Mouse (Mus musculus): ENCODE measurements around the gene Hamp.
"Not testable (repeated sequence)": the region's sequence is repeated elsewhere in the genome, so short reads cannot be mapped to it uniquely, and the experiment has no call there.

The Hamp gene

GRCm38 (mm10) chr7:30956756-30957366 is 13.0 kb upstream of the Hamp start, which contains the start of gene Usf2:
Gene Usf2 (minus strand): TSS chr7:30956803.
- in situ Hi-C loops (cut with MboI, MseI) = loop anchor here (10.0 kb wide), 1 partner anchor 302 kb away; the partner anchor contains the start of gene Rbm42

GRCm38 (mm10) chr7:30956357-30956751 is 12.5 kb upstream of the Hamp start:
- in situ Hi-C loops (cut with MboI, MseI) = loop anchor here (10.0 kb wide), 1 partner anchor 302 kb away; the partner anchor contains the start of gene Rbm42

- in situ Hi-C loops (cut with MboI, MseI) = loop anchor here (10.0 kb wide), 1 partner anchor 301 kb away; the partner anchor contains the start of gene Rbm42
Observed at GRCm38 (mm10) chr7:30955584-30956356, 11.9 kb upstream of the Hamp start.

- in situ Hi-C loops (cut with MboI, MseI) = loop anchor here (10.0 kb wide), 1 partner anchor 300 kb away; the partner anchor contains the start of gene Rbm42
Observed at GRCm38 (mm10) chr7:30954971-30955520, 11.2 kb upstream of the Hamp start.

- in situ Hi-C loops (cut with MboI, MseI) = loop anchor here (10.0 kb wide), 1 partner anchor 299 kb away; the partner anchor contains the start of gene Rbm42
Observed at GRCm38 (mm10) chr7:30954036-30954435, 10.2 kb upstream of the Hamp start.

- in situ Hi-C loops (cut with MboI, MseI) = loop anchor here (10.0 kb wide), 1 partner anchor 299 kb away; the partner anchor contains the start of gene Rbm42
Observed at GRCm38 (mm10) chr7:30953459-30953858, 9.6 kb upstream of the Hamp start.

GRCm38 (mm10) chr7:30952441-30953265 is 8.8 kb upstream of the Hamp start:
- in situ Hi-C loops (cut with MboI, MseI) = loop anchor here (10.0 kb wide), 1 partner anchor 298 kb away; the partner anchor contains the start of gene Rbm42

- in situ Hi-C loops (cut with MboI, MseI) = loop anchor here (10.0 kb wide), 1 partner anchor 295 kb away; the partner anchor contains the start of gene Rbm42
Observed at GRCm38 (mm10) chr7:30949902-30950301, 6.1 kb upstream of the Hamp start.

- in situ Hi-C loops (cut with MboI, MseI) = no loop called here
Observed at GRCm38 (mm10) chr7:30945876-30946275, 2.0 kb upstream of the Hamp start.

- in situ Hi-C loops (cut with MboI, MseI) = not testable (repeated sequence)
Observed at GRCm38 (mm10) chr7:30945466-30945865, 1.6 kb upstream of the Hamp start.

GRCm38 (mm10) chr7:30944706-30945105 is 874 bp upstream of the Hamp start:
- in situ Hi-C loops (cut with MboI, MseI) = not testable (repeated sequence)

- in situ Hi-C loops (cut with MboI, MseI) = not testable (repeated sequence)
Observed at GRCm38 (mm10) chr7:30942365-30942764, 1.5 kb downstream of the Hamp start.

GRCm38 (mm10) chr7:30940070-30940469 is 3.8 kb downstream of the Hamp start:
- in situ Hi-C loops (cut with MboI, MseI) = not testable (repeated sequence)

GRCm38 (mm10) chr7:30935422-30936099 is 8.3 kb downstream of the Hamp start:
- in situ Hi-C loops (cut with MboI, MseI) = not testable (repeated sequence)

- in situ Hi-C loops (cut with MboI, MseI) = not testable (repeated sequence)
Observed at GRCm38 (mm10) chr7:30924581-30924980, 19.3 kb downstream of the Hamp start, which contains the start of gene Hamp2. Gene Hamp2 (minus strand): TSS chr7:30924681.

- in situ Hi-C loops (cut with MboI, MseI) = no loop called here
Observed at GRCm38 (mm10) chr7:30924071-30924470, 19.8 kb downstream of the Hamp start.

- in situ Hi-C loops (cut with MboI, MseI) = not testable (repeated sequence)
Observed at GRCm38 (mm10) chr7:30922490-30922889, 21.3 kb downstream of the Hamp start.

GRCm38 (mm10) chr7:30920217-30920616 is 23.6 kb downstream of the Hamp start:
- in situ Hi-C loops (cut with MboI, MseI) = no loop called here

- in situ Hi-C loops (cut with MboI, MseI) = no loop called here
Observed at GRCm38 (mm10) chr7:30917219-30917618, 26.6 kb downstream of the Hamp start.

- in situ Hi-C loops (cut with MboI, MseI) = no loop called here
Observed at GRCm38 (mm10) chr7:30916713-30917112, 27.1 kb downstream of the Hamp start.

All from T-helper 2 cell (primary cell).